Mouse (Mus musculus): ENCODE results near the gene Lgals3bp. TPM values are rescaled to one million over a fixed set of nuclear protein-coding genes. Genes with fewer than 3 reads are reported as not detected.

Gene Lgals3bp
- 100 to 1,000 TPM; 105 to 130 TPM for total RNA-seq (2023)

GRCm38 (mm10) chr11:118401760-118402280, at the start of gene Lgals3bp:
Gene Lgals3bp, minus strand, starts transcription at chr11:118402092.

GRCm38 (mm10) chr11:118427986-118428385, 26.1 kb upstream of the Lgals3bp start, which contains the start of gene C1qtnf1:
Gene C1qtnf1, plus strand, starts transcription at chr11:118428203.

GRCm38 (mm10) chr11:118418834-118419504, 17.1 kb upstream of the Lgals3bp start, which contains the start of gene Cant1:
Gene Cant1, minus strand, starts transcription at chr11:118419086.

GRCm38 (mm10) chr11:118355640-118356039, 46.3 kb downstream of the Lgals3bp start, which contains the start of gene Timp2:
Gene Timp2, minus strand, starts transcription at chr11:118355740.

Other genes with a start within 250 kb of the Lgals3bp start
- gene Cyth1, start 153.5 kb downstream of the Lgals3bp start, total RNA-seq (2023), result 100 to 1,000 TPM; 183 to 198 TPM
- gene Usp36, start 111.8 kb downstream of the Lgals3bp start, total RNA-seq (2023), result 10 to 100 TPM; 67.6 to 68.1 TPM
- 1 to 10 TPM; 4.7 to 6.6 TPM for gene Cep295nl, start 59.6 kb downstream of the Lgals3bp start, total RNA-seq (2023)
- 10 to 100 TPM; 52.5 to 60.8 TPM for gene Timp2, start 46.4 kb downstream of the Lgals3bp start, total RNA-seq (2023)
- gene Cant1, start 17.0 kb upstream of the Lgals3bp start, total RNA-seq (2023), result 10 to 100 TPM; 54.3 to 55.9 TPM
- not detected for gene C1qtnf1, start 26.1 kb upstream of the Lgals3bp start, total RNA-seq (2023)
- gene Engase, start 74.7 kb upstream of the Lgals3bp start, total RNA-seq (2023), result 10 to 100 TPM; 11.9 to 12.5 TPM

Measured in T-cell, adult 66 days (primary cell).